Mouse (Mus musculus) forebrain, postnatal 0 days (tissue): ENCODE measurements at regions not wholly inside any gene's neighbourhood (a gene's known extent, or its start where the extent isn't known, plus 50 kb on each side); places are given as distances from the start of the nearest gene placed in this dataset.
A peak's percentile ranks its signal among the peaks of the same experiment; 100 is the strongest.

Experiments
- ATAC-seq: fragments of 200-750 bp; cut with Nextera tagmentation; 2 replicates; pipeline ENCODE4 v1.8.0; 2017; ENCODE audit warnings: mild to moderate bottlenecking, moderate library complexity
- DNase-seq: peaks from one replicate; pipeline ENCODE4 v3.0.0-alpha.2; 2015
- H3K27ac ChIP-seq: fragments of 300-500 bp; sonication (generic); 2 replicates; pipeline ENCODE4 v1.5.1; 2014; ENCODE audit warnings: low read depth, mild to moderate bottlenecking, antibody characterized with exemption, low read length, moderate library complexity, mixed read lengths
- H3K27me3 ChIP-seq: fragments of 300-500 bp; sonication (generic); 2 replicates; pipeline ENCODE4 v1.6.1; 2014; ENCODE audit warnings: mild to moderate bottlenecking, low read length, mixed read lengths; ENCODE audit not compliant: insufficient read depth
- H3K36me3 ChIP-seq: fragments of 300-500 bp; sonication (generic); 2 replicates; pipeline ENCODE4 v1.6.1; 2014; ENCODE audit warnings: mild to moderate bottlenecking, moderate library complexity; ENCODE audit not compliant: insufficient read depth
- H3K4me1 ChIP-seq: fragments of 300-500 bp; sonication (generic); 2 replicates; pipeline ENCODE4 v1.6.1; 2014; ENCODE audit warnings: antibody characterized with exemption; ENCODE audit not compliant: insufficient read depth
- H3K4me2 ChIP-seq: fragments of 300-500 bp; sonication (generic); 2 replicates; pipeline ENCODE4 v1.6.1; 2014; ENCODE audit warnings: low read depth, mild to moderate bottlenecking, moderate library complexity
- H3K4me3 ChIP-seq: fragments of 300-500 bp; sonication (generic); 2 replicates; pipeline ENCODE4 v1.5.1; 2014; ENCODE audit warnings: low read depth, low read length, mixed read lengths
- H3K9ac ChIP-seq: fragments of 300-500 bp; sonication (generic); 2 replicates; pipeline ENCODE4 v1.6.1; 2014; ENCODE audit warnings: mild to moderate bottlenecking
- H3K9me3 ChIP-seq: fragments of 300-500 bp; sonication (generic); 2 replicates; pipeline ENCODE4 v1.6.1; 2016; ENCODE audit warnings: low read length
- CTCF ChIP-seq: sonication (generic); IDR thresholded peaks from 2 replicates; pipeline ENCODE4 v1.5.1; 2016; ENCODE audit warnings: antibody characterized with exemption, control low read depth, low read depth
- WGBS: fragments of 180-500 bp; shearing (Covaris S2); extraction: QIAGEN DNeasy Blood & Tissue Kit; methylation state at CpG from one replicate; pipeline ENCODE4 v1.1.7; 2014; 5-methylcytosine and 5-hydroxymethylcytosine counted together

- H3K27ac ChIP-seq = no peak overlapping the region
- H3K27me3 ChIP-seq = no peaks in the 10 kb centered on the region
- TF ChIP-seq CTCF = peak; percentile 49
- H3K9me3 ChIP-seq = no peaks in the 10 kb centered on the region
- no peaks in the 10 kb centered on the region for H3K36me3 ChIP-seq
- no peak for ATAC-seq
- no peak overlapping the region for H3K9ac ChIP-seq
- 45% methylated on average over 2 of the region's 2 CpGs for WGBS
- H3K4me2 ChIP-seq = no peak overlapping the region
- DNase-seq = peak; percentile 50
- no peaks in the 10 kb centered on the region for H3K4me1 ChIP-seq
- H3K4me3 ChIP-seq = no peak overlapping the region
These were observed 653.4 kb downstream of the Epha7 start for GRCm38 (mm10) chr4:29466315-29466714.

DNA sequence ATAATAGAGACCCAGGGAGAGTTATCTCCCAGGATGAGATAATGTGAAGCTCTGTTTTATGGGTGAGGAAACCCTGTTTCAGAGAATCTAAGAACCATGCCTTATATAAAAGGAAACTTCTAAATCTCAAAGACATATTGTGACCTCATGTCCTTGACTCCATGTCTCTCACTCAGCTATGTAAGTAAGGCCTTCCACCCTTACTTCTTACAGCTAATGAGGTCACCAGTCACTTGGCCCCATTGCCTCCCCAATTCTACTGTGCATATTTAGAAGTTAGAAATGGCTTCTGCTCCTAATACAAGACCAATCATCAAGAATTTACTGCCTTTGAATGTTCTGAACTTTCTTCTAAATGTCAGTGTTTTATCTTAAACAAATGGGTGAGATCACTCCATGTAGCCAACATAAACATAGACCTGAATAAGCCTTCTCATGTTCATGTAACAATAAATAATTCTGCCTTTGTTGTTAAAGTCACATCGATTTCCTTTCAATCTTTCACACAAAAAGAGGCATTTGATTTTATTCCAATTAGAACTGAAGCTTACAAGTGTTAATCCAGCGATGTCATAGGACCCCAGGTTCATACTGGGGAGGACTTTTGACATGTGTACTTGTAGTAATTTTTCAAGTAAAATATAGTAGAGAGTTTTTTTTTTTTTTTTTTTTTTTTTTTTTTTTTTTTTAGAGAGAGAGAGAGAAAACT is 667.6 kb downstream of the Epha7 start:
- H3K27ac ChIP-seq = no peak overlapping the region
- TF ChIP-seq CTCF = no peak
- WGBS = 52% methylated on average over 2 of the region's 2 CpGs
- no peak overlapping the region for H3K4me3 ChIP-seq
- H3K4me1 ChIP-seq = no peaks in the 10 kb centered on the region
- no peak overlapping the region for H3K4me2 ChIP-seq
- DNase-seq = no peak
- H3K27me3 ChIP-seq = no peaks in the 10 kb centered on the region
- no peaks in the 10 kb centered on the region for H3K36me3 ChIP-seq
- ATAC-seq = no peak
- no peak overlapping the region for H3K9ac ChIP-seq
- no peaks in the 10 kb centered on the region for H3K9me3 ChIP-seq

GRCm38 (mm10) chr4:29481093-29481715 is 668.3 kb downstream of the Epha7 start:
- H3K27ac ChIP-seq = 0 out of 2 replicates have a peak overlapping the region, but pooled peaks have one; percentile 21
- no peaks in the 10 kb centered on the region for H3K9me3 ChIP-seq
- H3K4me2 ChIP-seq = no peak overlapping the region
- ATAC-seq (peak; percentile 59; the same call in 1 of the 2 replicates), DNase-seq (peak; percentile 18)
- WGBS = 24% methylated on average over 1 of the region's 1 CpGs
- no peak for TF ChIP-seq CTCF
- H3K27me3 ChIP-seq = no peaks in the 10 kb centered on the region
- no peaks in the 10 kb centered on the region for H3K4me1 ChIP-seq
- H3K9ac ChIP-seq = no peak overlapping the region
- H3K36me3 ChIP-seq = no peaks in the 10 kb centered on the region
- no peak overlapping the region for H3K4me3 ChIP-seq

- Histone ChIP-seq H3K27me3 (no peaks in the 10 kb centered on the region), H3K4me3 (no peak overlapping the region), H3K9ac (no peak overlapping the region), H3K4me1 (no peaks in the 10 kb centered on the region), H3K9me3 (no peaks in the 10 kb centered on the region), H3K27ac (no peak overlapping the region), H3K36me3 (no peaks in the 10 kb centered on the region), H3K4me2 (no peak overlapping the region)
- 87% methylated on average over 2 of the region's 2 CpGs for WGBS
- TF ChIP-seq CTCF = no peak
- ATAC-seq (no peak), DNase-seq (no peak)
These were observed 669.5 kb downstream of the Epha7 start for GRCm38 (mm10) chr4:29482407-29482806.

DNA sequence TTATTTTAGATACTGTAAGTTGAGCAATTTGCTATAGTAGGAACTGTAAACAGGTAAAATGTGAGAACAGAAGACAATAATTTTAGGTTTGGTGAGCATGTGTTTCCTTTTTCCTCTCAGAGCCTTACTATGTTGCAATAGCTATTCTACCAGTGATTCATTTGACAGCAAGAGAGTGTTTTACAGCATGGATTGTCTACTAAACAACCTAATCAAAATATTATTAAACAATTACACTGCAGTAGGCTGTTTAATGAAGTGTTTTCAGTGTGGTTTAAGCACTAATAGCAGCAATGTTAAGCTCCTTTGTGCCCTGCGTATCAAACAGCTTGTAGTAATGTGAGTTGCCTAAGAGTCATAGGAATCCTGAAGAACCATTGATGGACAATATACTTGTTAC is 687.9 kb downstream of the Epha7 start:
- 47% methylated on average over 1 of the region's 1 CpGs for WGBS
- Histone ChIP-seq H3K36me3 (no peaks in the 10 kb centered on the region), H3K4me2 (no peak overlapping the region), H3K4me3 (no peak overlapping the region), H3K4me1 (no peaks in the 10 kb centered on the region), H3K9me3 (no peaks in the 10 kb centered on the region), H3K27ac (no peak overlapping the region), H3K27me3 (no peaks in the 10 kb centered on the region), H3K9ac (no peak overlapping the region)
- ATAC-seq = no peak
- TF ChIP-seq CTCF = no peak
- no peak for DNase-seq

DNA sequence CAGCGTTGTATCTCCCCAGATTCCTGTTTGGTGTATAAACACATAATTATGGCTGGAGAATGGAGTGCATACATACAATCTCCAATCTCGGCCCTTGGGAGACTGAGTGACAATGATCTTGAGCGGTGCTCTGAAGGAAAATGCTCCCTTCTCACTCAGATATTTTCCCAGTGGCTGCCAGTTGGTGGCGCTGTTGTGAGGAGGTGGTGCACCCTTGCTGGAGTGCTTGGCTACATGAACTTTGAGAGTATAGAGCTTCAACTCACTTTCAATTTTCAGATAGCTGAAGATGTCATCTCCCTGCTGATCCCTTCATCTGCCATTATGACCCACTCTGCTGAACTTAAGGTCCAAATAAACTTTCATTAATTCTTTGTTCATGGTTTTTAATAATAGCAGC is 712.1 kb downstream of the Epha7 start:
- Histone ChIP-seq H3K36me3 (no peaks in the 10 kb centered on the region), H3K9ac (no peak overlapping the region), H3K27ac (no peak overlapping the region), H3K4me2 (no peak overlapping the region), H3K4me1 (no peaks in the 10 kb centered on the region; the same call in 1 of the 2 replicates), H3K27me3 (no peaks in the 10 kb centered on the region), H3K4me3 (no peak overlapping the region), H3K9me3 (no peaks in the 10 kb centered on the region)
- DNase-seq = no peak
- 62% methylated on average over 4 of the region's 4 CpGs for WGBS
- ATAC-seq = no peak
- TF ChIP-seq CTCF = peak; percentile 22; the same call in 1 of the 2 replicates

- H3K27me3 ChIP-seq = no peaks in the 10 kb centered on the region
- H3K4me3 ChIP-seq = no peak overlapping the region
- peak; percentile 68 for ATAC-seq
- H3K36me3 ChIP-seq = no peaks in the 10 kb centered on the region
- DNase-seq = peak; percentile 80
- no peaks in the 10 kb centered on the region; the same call in 1 of the 2 replicates for H3K4me1 ChIP-seq
- no peak overlapping the region for H3K4me2 ChIP-seq
- no peak for TF ChIP-seq CTCF
- WGBS = 69% methylated on average over 5 of the region's 5 CpGs
- H3K9ac ChIP-seq = no peak overlapping the region
- no peak overlapping the region for H3K27ac ChIP-seq
- no peaks in the 10 kb centered on the region for H3K9me3 ChIP-seq
These were observed 713.1 kb downstream of the Epha7 start for GRCm38 (mm10) chr4:29525769-29526658.
